In genomic region chr9:9872112-9873035, GRCm38 (mm10) we compare ENCODE assay signal across 16 mouse cellular contexts.
DNase-seq lines count a peak whose midpoint lies in the region; ATAC-seq lines count a peak whose summit lies in the region.
"Had no signal": no experiment of that assay in that cellular context is flagged by ENCODE, and none has a peak within 500 bp of the region (broad histone marks: within the 10 kb centered on the region; RNA-seq: fewer than 3 reads in every experiment).

No protein-coding gene starts in this region.

- H3K9ac ChIP-seq in heart, embryonic 12.5 days, result no peak overlapping the region
- no peak overlapping the region for H3K9ac ChIP-seq in hindbrain, embryonic 14.5 days
- H3K9ac ChIP-seq: embryonic facial prominence, embryonic 12.5 days; intestine, embryonic 15.5 days; kidney, embryonic 15.5 days; liver, embryonic 12.5 days; lung, embryonic 15.5 days had no signal

- 33% methylated on average over 7 of the region's 7 CpGs for WGBS in heart, embryonic 12.5 days
- WGBS in heart, embryonic 10.5 days, result 41% methylated on average over 7 of the region's 7 CpGs
- WGBS in hindbrain, embryonic 14.5 days, result 17% methylated on average over 7 of the region's 7 CpGs

- H3K4me3 ChIP-seq in heart, embryonic 12.5 days, result no peak overlapping the region
- H3K4me3 ChIP-seq in heart, embryonic 10.5 days, result no peak overlapping the region
- H3K4me3 ChIP-seq in hindbrain, embryonic 14.5 days (replicated peaks; ENCODE audit: low read length), result no peak overlapping the region
- H3K4me3 ChIP-seq: embryonic facial prominence, embryonic 12.5 days; intestine, embryonic 15.5 days; kidney, embryonic 15.5 days; liver, embryonic 12.5 days; lung, embryonic 15.5 days had no signal

- no peak for DNase-seq in heart, embryonic 10.5 days (ENCODE audit: low spot score)
- peak; percentile 7 to 10 for DNase-seq in right cerebral cortex, adult 2 months (ENCODE audit: low spot score in 2 of 2)
- no peak for DNase-seq in right cerebral cortex, postnatal 36 days (ENCODE audit: low spot score in 2 of 2)
- DNase-seq in hindbrain, embryonic 14.5 days (ENCODE audit: low spot score), result no peak
- no peak for DNase-seq in layer of hippocampus, adult 18-20 months (ENCODE audit: low spot score in 2 of 2)
- DNase-seq in spleen, postnatal 4 days (ENCODE audit: low spot score in 2 of 2), result no peak
- DNase-seq: cerebellum, postnatal 10 days had no signal

- H3K4me1 ChIP-seq in heart, embryonic 12.5 days (replicated peaks), result no peaks in the 10 kb centered on the region
- no peaks in the 10 kb centered on the region for H3K4me1 ChIP-seq in heart, embryonic 10.5 days
- no peaks in the 10 kb centered on the region for H3K4me1 ChIP-seq in hindbrain, embryonic 14.5 days (replicated peaks; ENCODE audit: control insufficient read depth, insufficient read depth, low read length)
- H3K4me1 ChIP-seq: embryonic facial prominence, embryonic 12.5 days; intestine, embryonic 15.5 days; kidney, embryonic 15.5 days; liver, embryonic 12.5 days; lung, embryonic 15.5 days had no signal

- peak; percentile 45; the same call in 1 of the 2 replicates for ATAC-seq in heart, embryonic 12.5 days (ENCODE audit: insufficient number of reproducible peaks, low FRiP score)
- peak; percentile 74; the same call in 1 of the 2 replicates for ATAC-seq in hindbrain, embryonic 14.5 days (ENCODE audit: low FRiP score)
- no peak for ATAC-seq in CD4-positive, CD25-positive, alpha-beta regulatory T cell, adult 4 months
- ATAC-seq: intestine, embryonic 15.5 days; liver, embryonic 12.5 days; Patski had no signal

- no peaks in the 10 kb centered on the region for H3K36me3 ChIP-seq in heart, embryonic 12.5 days
- H3K36me3 ChIP-seq in heart, embryonic 10.5 days, result no peaks in the 10 kb centered on the region
- no peaks in the 10 kb centered on the region for H3K36me3 ChIP-seq in hindbrain, embryonic 14.5 days (replicated peaks; ENCODE audit: control insufficient read depth, insufficient read depth)
- H3K36me3 ChIP-seq: embryonic facial prominence, embryonic 12.5 days; intestine, embryonic 15.5 days; kidney, embryonic 15.5 days; liver, embryonic 12.5 days; lung, embryonic 15.5 days had no signal

- no peak overlapping the region for H3K27ac ChIP-seq in heart, embryonic 12.5 days (ENCODE audit: poor library complexity, severe bottlenecking)
- H3K27ac ChIP-seq in heart, embryonic 10.5 days, result no peak overlapping the region
- H3K27ac ChIP-seq in hindbrain, embryonic 14.5 days, result no peak overlapping the region
- H3K27ac ChIP-seq: embryonic facial prominence, embryonic 12.5 days; intestine, embryonic 15.5 days; kidney, embryonic 15.5 days; liver, embryonic 12.5 days; lung, embryonic 15.5 days had no signal

- H3K9me3 ChIP-seq in heart, embryonic 12.5 days (replicated peaks), result no peaks in the 10 kb centered on the region
- no peaks in the 10 kb centered on the region for H3K9me3 ChIP-seq in heart, embryonic 10.5 days
- H3K9me3 ChIP-seq in hindbrain, embryonic 14.5 days (ENCODE audit: control insufficient read depth, low read length), result no peaks in the 10 kb centered on the region
- H3K9me3 ChIP-seq: embryonic facial prominence, embryonic 12.5 days; intestine, embryonic 15.5 days; kidney, embryonic 15.5 days; liver, embryonic 12.5 days; lung, embryonic 15.5 days had no signal

- no peaks in the 10 kb centered on the region for H3K27me3 ChIP-seq in heart, embryonic 12.5 days (replicated peaks)
- H3K27me3 ChIP-seq in heart, embryonic 10.5 days (ENCODE audit: insufficient read depth, poor library complexity, severe bottlenecking), result no peaks in the 10 kb centered on the region
- H3K27me3 ChIP-seq in hindbrain, embryonic 14.5 days (ENCODE audit: control insufficient read depth, insufficient read depth, low read length), result no peaks in the 10 kb centered on the region
- H3K27me3 ChIP-seq: embryonic facial prominence, embryonic 12.5 days; intestine, embryonic 15.5 days; kidney, embryonic 15.5 days; liver, embryonic 12.5 days; lung, embryonic 15.5 days; Patski had no signal

- H3K4me2 ChIP-seq in heart, embryonic 12.5 days, result no peak overlapping the region
- no peak overlapping the region for H3K4me2 ChIP-seq in hindbrain, embryonic 14.5 days (replicated peaks)
- H3K4me2 ChIP-seq: embryonic facial prominence, embryonic 12.5 days; heart, embryonic 11.5 days; intestine, embryonic 15.5 days; kidney, embryonic 15.5 days; liver, embryonic 12.5 days; lung, embryonic 15.5 days had no signal

Comparison
In these comparisons a context has a peak if more than half of its experiments do, and no peak if none do; other contexts are left out.
1. DNase-seq: peak in right cerebral cortex, adult 2 months (2 of 2); none in heart, embryonic 10.5 days (single experiment), right cerebral cortex, postnatal 36 days (0 of 2), hindbrain, embryonic 14.5 days (single experiment), layer of hippocampus, adult 18-20 months (0 of 2) and spleen, postnatal 4 days (0 of 2).